Mouse (Mus musculus) right cerebral cortex, postnatal 10 days (tissue): ENCODE data around the gene Zscan20.
A peak's percentile ranks its signal among the peaks of the same experiment; 100 is the strongest.
"Not testable (repeated sequence)": the region's sequence is repeated elsewhere in the genome, so short reads cannot be mapped to it uniquely, and the experiment has no call there.

Experiments
- DNase-seq, 2 experiments: peaks; one replicate each; pipeline ENCODE4 v3.0.0; 2021; ENCODE audit warnings: low spot score in 2 of 2

Zscan20 gene

GRCm38 (mm10) chr4:128615761-128616160 lies 5.9 kb upstream of the Zscan20 start:
- DNase-seq: peak in 1 of 2 experiments; percentile 33

GRCm38 (mm10) chr4:128613326-128613725 lies 3.4 kb upstream of the Zscan20 start:
- DNase-seq: peak; percentile 63 to 66

GRCm38 (mm10) chr4:128611726-128612125 lies 1.8 kb upstream of the Zscan20 start:
- DNase-seq: not testable (repeated sequence)

GRCm38 (mm10) chr4:128610706-128611105 lies 808 bp upstream of the Zscan20 start:
- DNase-seq: no peak

- no peak for DNase-seq
Measured at GRCm38 (mm10) chr4:128609276-128609924, 498 bp downstream of the Zscan20 start.

GRCm38 (mm10) chr4:128607661-128608060 lies 2.2 kb downstream of the Zscan20 start:
- DNase-seq: no peak

- no peak for DNase-seq
Measured at GRCm38 (mm10) chr4:128606586-128606985, 3.3 kb downstream of the Zscan20 start.

- no peak for DNase-seq
Measured at GRCm38 (mm10) chr4:128597801-128598560, 11.9 kb downstream of the Zscan20 start.

- DNase-seq: no peak
Measured at GRCm38 (mm10) chr4:128594062-128594461, 15.8 kb downstream of the Zscan20 start.

GRCm38 (mm10) chr4:128593286-128593685 lies 16.6 kb downstream of the Zscan20 start:
- no peak for DNase-seq

GRCm38 (mm10) chr4:128579182-128579581 lies 30.7 kb downstream of the Zscan20 start:
- DNase-seq: no peak

- no peak for DNase-seq
Measured at GRCm38 (mm10) chr4:128575811-128576210, 34.1 kb downstream of the Zscan20 start.

GRCm38 (mm10) chr4:128560327-128560726 lies 49.6 kb downstream of the Zscan20 start:
- DNase-seq: no peak

GRCm38 (mm10) chr4:128554198-128554597 lies 55.7 kb downstream of the Zscan20 start:
- no peak for DNase-seq

- DNase-seq: no peak
Measured at GRCm38 (mm10) chr4:128550756-128551155, 59.1 kb downstream of the Zscan20 start.

- DNase-seq: not testable (repeated sequence)
Measured at GRCm38 (mm10) chr4:128543956-128544486, 65.9 kb downstream of the Zscan20 start.

GRCm38 (mm10) chr4:128543378-128543777 lies 66.5 kb downstream of the Zscan20 start:
- no peak for DNase-seq
